Mouse (Mus musculus) limb, embryonic 12.5 days (tissue): ENCODE data around the gene Erp27. TPM values are rescaled to one million over a fixed set of nuclear protein-coding genes. Genes with fewer than 3 reads are reported as not detected.
A peak's percentile ranks its signal among the peaks of the same experiment; 100 is the strongest.

Source experiments
- ATAC-seq: fragments of 200-750 bp; cut with Nextera tagmentation; 2 replicates; pipeline ENCODE4 v1.8.0; 2017; ENCODE audit warnings: low read depth, moderate TSS enrichment; ENCODE audit not compliant: insufficient number of reproducible peaks, insufficient read depth, low FRiP score, low TSS enrichment
- H3K27ac ChIP-seq: fragments of 300-500 bp; sonication (generic); 2 replicates; pipeline ENCODE4 v1.5.1; 2016; ENCODE audit warnings: mild to moderate bottlenecking, moderate library complexity
- H3K27me3 ChIP-seq: fragments of 300-500 bp; sonication (generic); 2 replicates; pipeline ENCODE4 v1.6.1; 2016; ENCODE audit warnings: mild to moderate bottlenecking, moderate library complexity
- H3K36me3 ChIP-seq: fragments of 300-500 bp; sonication (generic); 2 replicates; pipeline ENCODE4 v1.6.1; 2016; ENCODE audit warnings: mild to moderate bottlenecking, moderate library complexity
- H3K4me1 ChIP-seq: fragments of 300-500 bp; sonication (generic); replicated peaks from 2 replicates; pipeline ENCODE4 v1.6.1; 2016
- H3K4me2 ChIP-seq: fragments of 300-500 bp; sonication (generic); 2 replicates; pipeline ENCODE4 v1.6.1; 2016; ENCODE audit warnings: mild to moderate bottlenecking, moderate library complexity
- H3K4me3 ChIP-seq: fragments of 300-500 bp; sonication (generic); replicated peaks from 2 replicates; pipeline ENCODE4 v1.5.1; 2016; ENCODE audit warnings: mild to moderate bottlenecking
- H3K9ac ChIP-seq: fragments of 300-500 bp; sonication (generic); replicated peaks from 2 replicates; pipeline ENCODE4 v1.6.1; 2016; ENCODE audit warnings: mild to moderate bottlenecking, moderate library complexity
- H3K9me3 ChIP-seq: fragments of 300-500 bp; sonication (generic); 2 replicates; pipeline ENCODE4 v1.6.1; 2016; ENCODE audit warnings: mild to moderate bottlenecking, moderate library complexity
- WGBS: fragments of 180-500 bp; shearing (Covaris S2); methylation state at CpG from one replicate; pipeline ENCODE4 v1.1.7; 2016; 5-methylcytosine and 5-hydroxymethylcytosine counted together
- polyA plus RNA-seq: library from polyadenylated mRNA; unstranded; fragments of >200 nt; fragmentation: Nextera tagmentation; extraction: Ambion mirVana; gene quantifications from 2 replicates; pipeline ENCODE4 v1.2.1, GENCODE M21; 2016

Erp27 gene
- polyA plus RNA-seq, 1 experiment from 2014 or later = 0.15 TPM

DNA sequence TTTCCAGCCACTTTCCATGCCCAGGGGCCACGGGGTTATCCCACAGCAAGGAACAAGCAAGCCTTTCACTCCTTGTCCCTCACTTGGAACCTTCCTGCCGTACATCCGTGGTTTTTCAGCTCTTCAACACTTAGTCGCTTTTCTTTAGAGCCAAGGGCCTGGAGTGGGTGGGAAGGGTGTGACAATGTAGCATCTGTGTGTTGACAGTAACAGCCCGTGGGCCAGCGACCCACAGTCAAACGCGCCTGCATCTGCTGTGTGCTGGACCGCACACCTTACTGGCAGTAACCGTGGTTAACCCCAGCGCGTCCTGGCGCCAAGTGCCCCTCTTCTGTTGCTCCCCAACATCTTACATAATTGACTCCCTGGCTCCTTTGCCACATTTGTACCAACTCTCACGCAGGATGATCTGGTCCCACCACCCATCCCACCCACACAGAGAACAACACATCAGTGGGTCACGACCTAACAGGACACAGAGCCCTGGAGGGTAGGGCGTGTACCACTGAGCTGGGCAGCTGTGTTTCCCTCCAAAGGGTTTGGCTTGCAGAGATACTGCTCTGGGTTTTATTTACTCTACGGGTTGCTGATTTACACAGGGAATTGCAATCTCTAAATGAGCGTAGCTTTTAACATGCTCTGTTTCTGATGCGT is 15.6 kb downstream of the Erp27 start:
- no peak overlapping the region for H3K4me2 ChIP-seq
- no peak overlapping the region for H3K27ac ChIP-seq
- no peaks in the 10 kb centered on the region for H3K9me3 ChIP-seq
- WGBS = 81% methylated on average over 19 of the region's 19 CpGs
- no peak for ATAC-seq
- peaks cover 9% of the 10 kb centered on the region for H3K4me1 ChIP-seq
- no peak overlapping the region for H3K4me3 ChIP-seq
- H3K9ac ChIP-seq = no peak overlapping the region
- H3K27me3 ChIP-seq = no peaks in the 10 kb centered on the region
- no peaks in the 10 kb centered on the region for H3K36me3 ChIP-seq

DNA sequence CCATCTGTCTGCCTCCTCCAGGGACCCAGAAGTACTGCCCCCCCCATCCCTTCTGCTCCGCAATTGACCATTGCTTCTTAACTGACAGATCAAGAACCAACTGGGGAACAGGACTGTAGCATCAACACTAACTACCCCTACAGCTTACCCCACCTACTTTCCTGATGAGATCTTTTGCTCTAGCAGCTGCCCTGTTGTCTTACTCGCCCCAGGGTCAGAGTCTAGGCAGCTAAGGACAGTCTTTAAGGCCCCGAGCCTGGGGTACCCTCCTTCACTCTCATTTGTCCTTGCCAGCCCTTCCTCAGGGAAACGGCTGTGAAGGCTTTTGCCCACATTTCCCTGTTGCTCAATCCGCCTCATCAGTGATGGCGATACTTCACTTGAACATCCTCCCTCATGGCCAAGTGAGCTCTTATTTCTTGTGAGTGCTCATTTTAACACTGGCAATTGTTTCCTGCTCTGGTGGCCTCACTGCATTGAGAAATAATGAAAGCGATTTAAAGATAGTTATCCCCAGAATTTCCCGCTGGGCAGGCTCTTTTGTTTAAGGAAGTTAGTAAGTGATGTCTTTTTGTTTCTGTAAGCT is 18.0 kb downstream of the Erp27 start:
- no peak for ATAC-seq
- H3K27me3 ChIP-seq = no peaks in the 10 kb centered on the region
- no peaks in the 10 kb centered on the region for H3K36me3 ChIP-seq
- no peaks in the 10 kb centered on the region for H3K9me3 ChIP-seq
- H3K9ac ChIP-seq = no peak overlapping the region
- H3K27ac ChIP-seq = no peak overlapping the region
- WGBS = 81% methylated on average over 8 of the region's 8 CpGs
- H3K4me2 ChIP-seq = no peak overlapping the region
- no peak overlapping the region for H3K4me3 ChIP-seq
- no peaks in the 10 kb centered on the region; the same call in 1 of the 2 replicates for H3K4me1 ChIP-seq

DNA sequence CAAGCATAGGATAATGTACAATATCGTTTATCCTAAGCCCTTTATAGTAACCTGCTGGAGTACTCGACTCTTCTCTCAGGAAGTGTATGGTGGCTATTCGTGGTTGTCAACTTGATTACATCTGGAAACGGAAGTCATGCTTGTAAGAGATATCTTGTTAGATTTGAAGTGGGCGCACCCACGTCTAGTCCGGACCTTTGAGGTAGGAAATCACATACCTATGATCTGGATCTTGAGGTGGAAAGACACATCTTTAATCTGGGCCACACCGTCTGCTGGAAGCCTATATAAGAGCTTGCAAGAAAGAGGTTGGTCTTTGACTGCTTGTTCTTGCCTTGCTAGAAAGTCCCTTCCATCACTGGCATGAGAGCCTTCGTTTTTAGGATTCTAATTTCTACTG is 19.5 kb downstream of the Erp27 start:
- H3K9ac ChIP-seq = no peak overlapping the region
- ATAC-seq = no peak
- no peaks in the 10 kb centered on the region for H3K27me3 ChIP-seq
- no peak overlapping the region for H3K4me3 ChIP-seq
- H3K4me1 ChIP-seq = no peaks in the 10 kb centered on the region; the same call in 1 of the 2 replicates
- no peak overlapping the region for H3K4me2 ChIP-seq
- no peaks in the 10 kb centered on the region for H3K36me3 ChIP-seq
- 89% methylated on average over 9 of the region's 9 CpGs for WGBS
- H3K9me3 ChIP-seq = no peaks in the 10 kb centered on the region
- no peak overlapping the region for H3K27ac ChIP-seq

DNA sequence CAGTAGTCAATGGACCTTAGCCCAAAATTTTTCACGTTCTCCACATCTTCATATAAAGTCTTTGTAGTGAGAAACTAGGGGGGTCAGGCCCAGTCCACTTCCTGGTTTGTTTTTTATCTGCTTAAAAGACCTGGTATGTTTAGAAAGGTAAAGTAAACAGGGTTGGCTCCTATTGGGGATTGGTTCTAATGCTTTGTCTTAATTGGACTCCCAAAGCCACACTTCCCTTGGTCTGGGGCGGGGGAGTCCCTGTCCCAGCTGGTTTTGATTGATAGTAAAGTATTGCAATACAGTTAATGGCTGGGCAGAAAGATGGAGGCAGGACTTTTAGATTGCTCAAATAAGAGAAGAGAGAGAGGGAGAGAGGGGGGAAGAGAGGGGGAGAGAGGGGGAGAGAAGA is 21.0 kb downstream of the Erp27 start:
- Histone ChIP-seq H3K4me1 (no peaks in the 10 kb centered on the region), H3K4me2 (no peak overlapping the region), H3K36me3 (no peaks in the 10 kb centered on the region), H3K9ac (no peak overlapping the region), H3K27me3 (no peaks in the 10 kb centered on the region), H3K27ac (no peak overlapping the region), H3K9me3 (no peaks in the 10 kb centered on the region), H3K4me3 (no peak overlapping the region)
- ATAC-seq = no peak
- WGBS = 68% methylated on average over 2 of the region's 2 CpGs

DNA sequence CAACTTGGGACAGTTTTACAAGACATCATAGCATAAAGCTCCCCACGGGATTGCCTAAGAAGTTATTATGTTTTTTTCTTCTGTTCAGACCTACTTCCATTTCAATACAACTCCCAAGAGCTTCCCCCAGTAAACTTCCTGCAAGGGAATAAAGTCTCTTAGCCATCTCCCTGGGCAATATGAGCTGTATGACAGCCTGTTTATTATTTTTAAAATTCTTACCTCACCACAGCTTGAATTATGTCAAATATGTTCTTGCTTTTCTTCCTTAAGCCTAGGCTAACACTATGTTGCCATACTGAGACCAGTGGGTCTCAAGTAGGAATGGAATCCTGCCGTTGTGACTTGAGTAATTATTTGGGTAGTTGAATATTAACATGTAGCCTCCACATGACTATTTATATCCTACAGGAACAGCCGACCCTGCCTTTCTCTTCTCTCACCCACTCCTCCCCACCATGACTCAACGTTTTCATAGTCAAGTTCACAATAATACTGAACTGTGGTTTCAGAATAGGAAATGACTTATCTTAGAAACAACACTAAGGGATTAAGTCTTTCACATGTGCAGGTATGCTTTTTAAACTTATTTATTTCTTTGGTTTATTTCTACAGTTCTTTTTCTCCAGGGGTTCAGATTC is 21.5 kb downstream of the Erp27 start:
- Histone ChIP-seq H3K27me3 (no peaks in the 10 kb centered on the region), H3K9ac (no peak overlapping the region), H3K4me1 (no peaks in the 10 kb centered on the region), H3K9me3 (no peaks in the 10 kb centered on the region), H3K4me2 (no peak overlapping the region), H3K27ac (no peak overlapping the region), H3K4me3 (no peak overlapping the region), H3K36me3 (no peaks in the 10 kb centered on the region)
- WGBS = 80% methylated on average over 4 of the region's 4 CpGs
- no peak for ATAC-seq

DNA sequence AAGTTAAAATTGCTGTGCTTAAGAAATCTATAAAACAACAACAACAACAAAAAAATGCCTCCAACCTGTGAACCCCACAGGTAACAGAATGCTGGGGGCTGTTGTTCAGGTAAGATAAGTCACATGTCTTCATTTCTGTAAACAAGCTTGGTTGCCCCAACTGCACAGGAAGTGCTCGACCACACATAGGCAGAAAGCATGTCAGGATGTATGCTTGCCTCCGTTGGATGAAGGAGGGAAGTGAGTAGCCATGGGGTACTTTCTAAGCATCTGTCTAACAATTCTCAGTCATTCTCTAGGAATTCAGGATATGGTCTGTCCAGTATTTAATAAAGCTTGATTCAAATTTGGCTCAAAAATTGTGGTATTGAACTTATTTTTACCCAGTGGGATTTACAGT is 23.0 kb downstream of the Erp27 start:
- no peak for ATAC-seq
- Histone ChIP-seq H3K9me3 (no peaks in the 10 kb centered on the region), H3K36me3 (no peaks in the 10 kb centered on the region), H3K27me3 (no peaks in the 10 kb centered on the region), H3K9ac (no peak overlapping the region), H3K4me3 (no peak overlapping the region), H3K4me2 (no peak overlapping the region), H3K27ac (no peak overlapping the region), H3K4me1 (peaks cover 13% of the 10 kb centered on the region; the same call in 1 of the 2 replicates)
- 86% methylated on average over 2 of the region's 2 CpGs for WGBS

DNA sequence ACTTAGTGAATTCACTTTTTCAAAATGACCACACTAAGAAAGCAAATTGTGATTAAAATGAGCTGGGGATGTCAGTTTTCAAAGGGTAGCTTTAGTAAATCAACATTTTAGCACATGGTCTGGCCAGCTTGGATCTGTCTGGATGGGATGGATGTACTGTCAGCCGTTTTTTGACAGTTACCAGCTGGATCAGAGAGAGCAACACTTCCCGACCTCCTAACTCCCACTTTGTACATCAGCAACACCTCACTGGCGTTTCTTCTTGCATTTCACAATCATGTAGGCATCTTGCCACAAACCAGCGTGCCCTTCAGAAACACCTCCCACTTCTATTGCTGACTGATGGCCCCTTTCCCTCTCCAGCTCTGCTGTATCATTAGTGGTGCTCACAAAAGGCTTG is 23.8 kb downstream of the Erp27 start:
- ATAC-seq = no peak
- Histone ChIP-seq H3K9me3 (no peaks in the 10 kb centered on the region), H3K27ac (no peak overlapping the region), H3K9ac (no peak overlapping the region), H3K27me3 (no peaks in the 10 kb centered on the region), H3K4me3 (no peak overlapping the region), H3K4me1 (peaks cover 16% of the 10 kb centered on the region; the same call in 1 of the 2 replicates), H3K4me2 (no peak overlapping the region), H3K36me3 (no peaks in the 10 kb centered on the region)
- 30% methylated on average over 4 of the region's 4 CpGs for WGBS

DNA sequence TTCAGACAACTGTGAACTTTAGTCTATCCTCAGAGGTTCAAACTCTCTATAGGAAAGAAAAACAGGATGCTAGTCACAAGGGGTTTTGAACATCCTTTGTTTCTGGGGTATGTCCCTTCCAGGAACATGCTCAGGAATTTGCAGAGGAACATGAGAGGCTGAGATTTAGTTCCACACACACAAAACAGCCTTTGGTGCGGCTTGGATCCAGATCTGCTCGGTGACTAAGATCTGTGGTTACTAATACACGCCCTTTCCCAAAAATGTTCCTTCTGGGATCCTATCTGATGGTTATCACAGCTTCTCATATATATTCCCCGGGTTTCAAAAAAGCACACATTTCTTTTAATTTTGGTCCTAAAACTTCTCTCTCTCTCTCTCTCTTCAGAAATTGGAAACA is 24.2 kb downstream of the Erp27 start:
- WGBS = 77% methylated on average over 4 of the region's 4 CpGs

DNA sequence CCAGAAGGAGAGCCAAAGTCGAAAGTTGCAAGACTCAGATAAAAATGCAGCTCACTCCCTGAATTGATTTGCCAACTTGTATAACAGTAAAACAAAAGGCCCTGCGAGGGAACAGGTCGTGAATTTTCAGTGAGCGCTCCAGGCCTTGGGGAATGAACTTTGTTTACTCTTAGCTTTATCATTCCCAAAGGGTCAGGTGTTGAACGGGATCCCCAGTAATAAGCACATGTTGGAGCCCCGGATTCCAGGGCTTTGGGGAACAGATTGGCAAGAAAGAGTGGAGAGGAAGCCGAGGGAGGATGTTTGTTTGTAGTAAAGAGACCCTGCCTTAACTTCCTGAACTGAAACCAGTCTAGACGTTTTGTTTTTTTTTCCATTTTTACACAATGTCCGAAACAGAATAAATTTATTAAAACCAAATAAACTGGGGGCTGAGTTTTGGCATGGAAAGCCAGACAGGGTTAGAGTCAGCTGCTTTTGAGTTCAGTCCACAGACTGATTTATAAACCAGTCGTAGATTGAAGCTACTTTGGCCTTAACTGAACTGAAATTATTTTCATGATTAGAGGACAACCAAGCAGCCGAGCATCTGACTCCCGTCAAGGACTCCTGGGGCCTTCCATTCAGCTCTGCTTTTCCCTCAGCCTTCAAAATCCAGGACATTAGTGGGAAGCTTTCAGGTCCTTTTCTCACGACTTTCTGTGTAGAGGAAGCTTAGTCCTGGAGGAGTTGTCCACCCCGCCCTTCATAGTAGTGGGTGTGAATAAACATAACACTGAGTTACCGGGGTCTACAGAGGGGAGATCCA is 27.2 kb downstream of the Erp27 start:
- H3K27ac ChIP-seq = peak overlapping the region; percentile 51; the same call in 1 of the 2 replicates
- 58% methylated on average over 15 of the region's 15 CpGs for WGBS
- peaks cover 16% of the 10 kb centered on the region; the same call in 1 of the 2 replicates for H3K4me1 ChIP-seq
- no peaks in the 10 kb centered on the region for H3K9me3 ChIP-seq
- ATAC-seq = no peak
- no peaks in the 10 kb centered on the region for H3K27me3 ChIP-seq
- H3K36me3 ChIP-seq = no peaks in the 10 kb centered on the region
- H3K9ac ChIP-seq = no peak overlapping the region
- no peak overlapping the region for H3K4me2 ChIP-seq
- H3K4me3 ChIP-seq = no peak overlapping the region

More for the DNA sequence above, 24.2 kb downstream of the Erp27 start:
- ATAC-seq = no peak
- no peak overlapping the region for H3K4me3 ChIP-seq
- H3K9me3 ChIP-seq = no peaks in the 10 kb centered on the region
- H3K9ac ChIP-seq = no peak overlapping the region
- H3K4me1 ChIP-seq = peaks cover 16% of the 10 kb centered on the region; the same call in 1 of the 2 replicates
- H3K27me3 ChIP-seq = no peaks in the 10 kb centered on the region
- H3K4me2 ChIP-seq = no peak overlapping the region
- no peak overlapping the region for H3K27ac ChIP-seq
- H3K36me3 ChIP-seq = no peaks in the 10 kb centered on the region

DNA sequence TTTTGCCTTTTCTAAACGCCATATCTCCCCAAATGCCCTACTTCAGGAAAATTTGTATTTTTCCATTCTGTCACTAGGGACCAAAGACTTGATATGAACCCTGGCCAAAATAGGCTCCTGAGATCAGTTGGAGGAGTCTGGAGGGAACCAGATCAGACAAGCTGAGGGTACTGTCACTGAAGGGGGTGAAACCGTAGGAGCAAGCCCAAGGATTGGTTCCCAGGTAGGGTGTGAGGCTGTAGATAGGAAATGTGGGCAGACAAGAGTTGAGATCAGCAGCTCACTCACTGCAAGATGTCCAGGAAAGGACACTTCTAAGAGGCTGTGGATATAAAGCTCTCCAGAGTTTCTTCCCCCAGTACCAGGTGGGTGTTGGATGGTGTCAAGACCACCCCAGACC is 30.0 kb downstream of the Erp27 start:
- Histone ChIP-seq H3K4me2 (no peak overlapping the region), H3K4me1 (peaks cover 16% of the 10 kb centered on the region; the same call in 1 of the 2 replicates), H3K9ac (no peak overlapping the region), H3K4me3 (no peak overlapping the region), H3K36me3 (no peaks in the 10 kb centered on the region), H3K27ac (no peak overlapping the region), H3K27me3 (no peaks in the 10 kb centered on the region), H3K9me3 (no peaks in the 10 kb centered on the region)
- no peak for ATAC-seq
- WGBS = 80% methylated on average over 2 of the region's 2 CpGs

DNA sequence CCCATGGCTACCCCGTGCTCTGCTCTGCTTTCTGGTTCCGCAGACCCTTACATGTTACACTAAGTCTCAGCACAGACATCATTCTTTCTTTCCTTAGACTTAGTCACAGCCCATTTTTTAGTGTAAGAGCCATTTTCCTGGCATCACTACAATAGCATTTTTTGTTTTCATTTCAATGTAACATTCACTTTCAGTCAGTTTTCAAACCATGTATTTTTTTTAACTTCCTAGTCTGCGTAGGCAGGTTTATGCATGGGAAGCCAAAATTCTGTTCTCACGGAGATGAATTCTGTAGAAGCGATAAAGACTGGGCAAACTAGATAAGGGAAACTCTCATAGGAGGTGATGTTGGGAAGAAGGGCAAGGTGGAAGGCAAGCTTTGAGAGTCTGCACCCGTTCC is 32.4 kb downstream of the Erp27 start:
- 0 out of 2 replicates have a peak, but pooled peaks cover 7% of the 10 kb centered on the region for H3K4me1 ChIP-seq
- no peak overlapping the region for H3K27ac ChIP-seq
- no peak overlapping the region for H3K4me2 ChIP-seq
- WGBS = 93% methylated on average over 6 of the region's 6 CpGs
- no peaks in the 10 kb centered on the region for H3K36me3 ChIP-seq
- no peaks in the 10 kb centered on the region for H3K9me3 ChIP-seq
- ATAC-seq = no peak
- no peaks in the 10 kb centered on the region for H3K27me3 ChIP-seq
- H3K9ac ChIP-seq = no peak overlapping the region
- H3K4me3 ChIP-seq = no peak overlapping the region
